Mouse (Mus musculus) frontal cortex, postnatal 14 days (tissue): ENCODE data around the gene Col4a3bp.

Source experiments
- DNase-seq, 2 experiments: peaks; one replicate each; pipeline ENCODE4 v3.0.0; 2022; ENCODE audit warnings: low spot score in 2 of 2

The Col4a3bp gene

GRCm38 (mm10) chr13:96542081-96542889 is at the start of gene Col4a3bp, which contains the start of gene Polk:
Gene Col4a3bp, plus strand, starts transcription at chr13:96542618.
Gene Polk, minus strand, starts transcription at chr13:96542579.
- peak; percentile 93 for DNase-seq

GRCm38 (mm10) chr13:96496630-96497029 is 45.8 kb upstream of the Col4a3bp start:
- DNase-seq: no peak

GRCm38 (mm10) chr13:96499891-96500290 is 42.5 kb upstream of the Col4a3bp start:
- DNase-seq: no peak

- no peak for DNase-seq
These were observed 36.8 kb upstream of the Col4a3bp start for GRCm38 (mm10) chr13:96505661-96506060.

- DNase-seq: no peak
These were observed 36.1 kb upstream of the Col4a3bp start for GRCm38 (mm10) chr13:96506313-96506712.

- no peak for DNase-seq
These were observed 34.9 kb upstream of the Col4a3bp start for GRCm38 (mm10) chr13:96507541-96507940.

GRCm38 (mm10) chr13:96510635-96511034 is 31.8 kb upstream of the Col4a3bp start:
- no peak for DNase-seq

- no peak for DNase-seq
These were observed 31.2 kb upstream of the Col4a3bp start for GRCm38 (mm10) chr13:96511262-96511661.

- no peak for DNase-seq
These were observed 30.5 kb upstream of the Col4a3bp start for GRCm38 (mm10) chr13:96511893-96512292.

GRCm38 (mm10) chr13:96514154-96514942 is 28.1 kb upstream of the Col4a3bp start:
- no peak for DNase-seq

- no peak for DNase-seq
These were observed 26.2 kb upstream of the Col4a3bp start for GRCm38 (mm10) chr13:96516249-96516648.

- no peak for DNase-seq
These were observed 25.1 kb upstream of the Col4a3bp start for GRCm38 (mm10) chr13:96517335-96517734.

GRCm38 (mm10) chr13:96521294-96521693 is 21.1 kb upstream of the Col4a3bp start:
- DNase-seq: no peak

GRCm38 (mm10) chr13:96527022-96527421 is 15.4 kb upstream of the Col4a3bp start:
- no peak for DNase-seq

GRCm38 (mm10) chr13:96527856-96528255 is 14.6 kb upstream of the Col4a3bp start:
- DNase-seq: no peak

- DNase-seq: no peak
These were observed 13.6 kb upstream of the Col4a3bp start for GRCm38 (mm10) chr13:96528776-96529175.

GRCm38 (mm10) chr13:96529542-96529941 is 12.9 kb upstream of the Col4a3bp start:
- DNase-seq: no peak

GRCm38 (mm10) chr13:96530064-96530463 is 12.4 kb upstream of the Col4a3bp start:
- DNase-seq: no peak

- DNase-seq: no peak
These were observed 10.2 kb upstream of the Col4a3bp start for GRCm38 (mm10) chr13:96532176-96532575.

- DNase-seq: no peak
These were observed 8.7 kb upstream of the Col4a3bp start for GRCm38 (mm10) chr13:96533742-96534141.

- no peak for DNase-seq
These were observed 5.4 kb upstream of the Col4a3bp start for GRCm38 (mm10) chr13:96536821-96537572.

GRCm38 (mm10) chr13:96538103-96538502 is 4.3 kb upstream of the Col4a3bp start:
- no peak for DNase-seq
